Mouse (Mus musculus) liver, postnatal 0 days (tissue): ENCODE data around the gene Scaper. TPM values are rescaled to one million over a fixed set of nuclear protein-coding genes. Genes with fewer than 3 reads are reported as not detected.
A peak's percentile ranks its signal among the peaks of the same experiment; 100 is the strongest.

Experiments used
- ATAC-seq: fragments of 200-750 bp; cut with Nextera tagmentation; 2 replicates; pipeline ENCODE4 v1.8.0; 2017; ENCODE audit warnings: mild to moderate bottlenecking, moderate library complexity
- DNase-seq: peaks from one replicate; pipeline ENCODE4 v3.0.0-alpha.2; 2016
- H3K27ac ChIP-seq: fragments of 300-500 bp; sonication (generic); 2 replicates; pipeline ENCODE4 v1.5.1; 2014; ENCODE audit warnings: antibody characterized with exemption, moderate library complexity, mild to moderate bottlenecking, low read depth
- H3K27me3 ChIP-seq: fragments of 300-500 bp; sonication (generic); 2 replicates; pipeline ENCODE4 v1.6.1; 2014; ENCODE audit warnings: low read length, control low read depth, mixed read lengths; ENCODE audit not compliant: insufficient read depth
- H3K36me3 ChIP-seq: fragments of 300-500 bp; sonication (generic); replicated peaks from 2 replicates; pipeline ENCODE4 v1.6.1; 2014; ENCODE audit warnings: mild to moderate bottlenecking, control low read depth, low read length, moderate library complexity, mixed read lengths; ENCODE audit not compliant: insufficient read depth
- H3K4me1 ChIP-seq: fragments of 300-500 bp; sonication (generic); 2 replicates; pipeline ENCODE4 v1.6.1; 2014; ENCODE audit warnings: antibody characterized with exemption, mild to moderate bottlenecking, control low read depth; ENCODE audit not compliant: insufficient read depth
- H3K4me2 ChIP-seq: fragments of 300-500 bp; sonication (generic); 2 replicates; pipeline ENCODE4 v1.6.1; 2014; ENCODE audit warnings: low read depth, mild to moderate bottlenecking, low read length, moderate library complexity, mixed read lengths
- H3K4me3 ChIP-seq: fragments of 300-500 bp; sonication (generic); 2 replicates; pipeline ENCODE4 v1.5.1; 2014; ENCODE audit warnings: low read depth, low read length
- H3K9ac ChIP-seq: fragments of 300-500 bp; sonication (generic); replicated peaks from 2 replicates; pipeline ENCODE4 v1.6.1; 2014; ENCODE audit warnings: mild to moderate bottlenecking, moderate library complexity
- H3K9me3 ChIP-seq: fragments of 300-500 bp; sonication (generic); 2 replicates; pipeline ENCODE4 v1.6.1; 2016; ENCODE audit warnings: mild to moderate bottlenecking, control low read depth, low read length, mixed read lengths
- CTCF ChIP-seq: sonication (generic); IDR thresholded peaks from 2 replicates; pipeline ENCODE4 v1.5.1; 2016; ENCODE audit warnings: antibody characterized with exemption, low read depth
- EP300 ChIP-seq: IDR thresholded peaks from 2 replicates; pipeline ENCODE4 v1.6.1; 2016; ENCODE audit warnings: antibody characterized with exemption, low read depth, mild to moderate bottlenecking
- whole genome bisulfite sequencing: fragments of 180-500 bp; shearing (Covaris S2); extraction: QIAGEN DNeasy Blood & Tissue Kit; methylation state at CpG from one replicate; pipeline ENCODE4 v1.1.7; 2014; ENCODE audit not compliant: insufficient replicate concordance; 5-methylcytosine and 5-hydroxymethylcytosine counted together
- polyA plus RNA-seq: library from polyadenylated mRNA; unstranded; fragments of >200 nt; fragmentation: Nextera tagmentation; extraction: Ambion mirVana; gene quantifications from 2 replicates; pipeline ENCODE4 v1.2.1, GENCODE M21; 2015

The Scaper gene
- polyA plus RNA-seq, 1 experiment from 2014 or later: 2.3 TPM

- Histone ChIP-seq H3K9ac (no peak overlapping the region), H3K27me3 (peaks cover 60% of the 10 kb centered on the region), H3K4me3 (no peak overlapping the region), H3K27ac (no peak overlapping the region), H3K36me3 (no peaks in the 10 kb centered on the region), H3K9me3 (0 out of 2 replicates have a peak, but pooled peaks cover 3% of the 10 kb centered on the region), H3K4me2 (no peak overlapping the region), H3K4me1 (peaks cover 22% of the 10 kb centered on the region)
- WGBS: 19% methylated on average over 3 of the region's 3 CpGs
- TF ChIP-seq EP300 (no peak), CTCF (no peak)
- no peak for DNase-seq
- no peak for ATAC-seq
Observed at GRCm38 (mm10) chr9:55548871-55549270, 389.0 kb downstream of the Scaper start.

- H3K36me3 ChIP-seq: no peaks in the 10 kb centered on the region
- H3K27ac ChIP-seq: no peak overlapping the region
- peaks cover 84% of the 10 kb centered on the region for H3K27me3 ChIP-seq
- H3K4me2 ChIP-seq: peak overlapping the region; percentile 47
- 0 out of 2 replicates have a peak, but pooled peaks cover 3% of the 10 kb centered on the region for H3K9me3 ChIP-seq
- 3% methylated on average over 62 of the region's 63 CpGs for WGBS
- ATAC-seq: peak; percentile 88
- peaks cover 31% of the 10 kb centered on the region for H3K4me1 ChIP-seq
- peak; percentile 76 for DNase-seq
- H3K9ac ChIP-seq: no peak overlapping the region
- no peak for TF ChIP-seq CTCF
- no peak for TF ChIP-seq EP300
- peak overlapping the region; percentile 30 for H3K4me3 ChIP-seq
Observed at GRCm38 (mm10) chr9:55546176-55547010, 391.5 kb downstream of the Scaper start.

GRCm38 (mm10) chr9:55545556-55546175, 392.3 kb downstream of the Scaper start:
- ATAC-seq (no peak), DNase-seq (no peak)
- Histone ChIP-seq H3K36me3 (no peaks in the 10 kb centered on the region), H3K4me3 (peak overlapping the region; percentile 30), H3K4me2 (0 out of 2 replicates have a peak overlapping the region, but pooled peaks have one; percentile 20), H3K9ac (no peak overlapping the region), H3K27ac (no peak overlapping the region), H3K27me3 (peaks cover 91% of the 10 kb centered on the region), H3K9me3 (0 out of 2 replicates have a peak, but pooled peaks cover 3% of the 10 kb centered on the region), H3K4me1 (peaks cover 36% of the 10 kb centered on the region)
- WGBS: 8% methylated on average over 41 of the region's 41 CpGs
- TF ChIP-seq EP300 (no peak), CTCF (no peak)

DNA sequence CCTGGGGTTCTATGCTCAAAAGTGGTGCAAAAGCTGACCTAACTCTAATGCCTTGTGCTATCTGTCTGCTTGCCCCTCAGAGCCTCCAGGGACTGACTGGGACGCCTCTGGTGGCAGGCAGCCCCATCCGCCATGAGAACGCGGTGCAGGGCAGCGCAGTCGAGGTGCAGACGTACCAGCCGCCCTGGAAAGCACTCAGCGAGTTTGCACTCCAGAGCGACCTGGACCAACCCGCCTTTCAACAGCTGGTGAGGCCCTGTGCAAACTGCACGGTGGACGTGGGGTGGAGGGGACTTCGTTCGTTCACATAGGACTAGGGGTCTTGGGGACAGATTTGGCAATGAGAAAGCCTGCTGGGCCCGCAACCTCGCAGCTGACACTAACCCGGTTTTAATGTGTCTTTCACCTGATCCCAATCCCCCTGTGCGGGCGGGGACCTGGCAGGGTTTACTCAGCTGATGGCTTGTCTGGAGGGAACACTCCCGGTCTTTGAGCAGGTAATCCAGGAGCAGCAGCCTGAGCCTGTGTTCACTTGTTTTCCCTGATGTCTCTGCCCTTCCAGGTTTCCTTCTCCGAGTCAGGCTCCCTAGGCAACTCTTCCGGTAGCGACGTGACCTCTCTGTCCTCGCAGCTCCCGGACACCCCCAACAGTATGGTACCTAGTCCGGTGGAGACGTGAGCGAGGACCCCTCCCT, 392.9 kb downstream of the Scaper start:
- ATAC-seq (no peak), DNase-seq (peak; percentile 46)
- peaks cover 37% of the 10 kb centered on the region for H3K4me1 ChIP-seq
- no peaks in the 10 kb centered on the region for H3K36me3 ChIP-seq
- H3K9me3 ChIP-seq: 0 out of 2 replicates have a peak, but pooled peaks cover 3% of the 10 kb centered on the region
- no peak for TF ChIP-seq CTCF
- no peak for TF ChIP-seq EP300
- H3K4me2 ChIP-seq: 0 out of 2 replicates have a peak overlapping the region, but pooled peaks have one; percentile 20
- H3K27ac ChIP-seq: no peak overlapping the region
- peak overlapping the region; percentile 30; the same call in 1 of the 2 replicates for H3K4me3 ChIP-seq
- peaks cover 95% of the 10 kb centered on the region for H3K27me3 ChIP-seq
- 2% methylated on average over 30 of the region's 30 CpGs for WGBS
- no peak overlapping the region for H3K9ac ChIP-seq

- WGBS: 1% methylated on average over 46 of the region's 46 CpGs
- TF ChIP-seq CTCF (no peak), EP300 (no peak)
- no peak for ATAC-seq
Observed at GRCm38 (mm10) chr9:55543703-55544401, 394.1 kb downstream of the Scaper start.

More at GRCm38 (mm10) chr9:55543703-55544401, 394.1 kb downstream of the Scaper start:
- Histone ChIP-seq H3K27ac (no peak overlapping the region), H3K9me3 (0 out of 2 replicates have a peak, but pooled peaks cover 3% of the 10 kb centered on the region), H3K4me1 (peaks cover 40% of the 10 kb centered on the region), H3K4me3 (peak overlapping the region; percentile 28), H3K9ac (no peak overlapping the region), H3K4me2 (peak overlapping the region; percentile 48; the same call in 1 of the 2 replicates), H3K36me3 (no peaks in the 10 kb centered on the region), H3K27me3 (peaks cover 95% of the 10 kb centered on the region)
- peak; percentile 44 for DNase-seq
